8 mouse cellular contexts compared by ENCODE assay signal in the genomic region with DNA sequence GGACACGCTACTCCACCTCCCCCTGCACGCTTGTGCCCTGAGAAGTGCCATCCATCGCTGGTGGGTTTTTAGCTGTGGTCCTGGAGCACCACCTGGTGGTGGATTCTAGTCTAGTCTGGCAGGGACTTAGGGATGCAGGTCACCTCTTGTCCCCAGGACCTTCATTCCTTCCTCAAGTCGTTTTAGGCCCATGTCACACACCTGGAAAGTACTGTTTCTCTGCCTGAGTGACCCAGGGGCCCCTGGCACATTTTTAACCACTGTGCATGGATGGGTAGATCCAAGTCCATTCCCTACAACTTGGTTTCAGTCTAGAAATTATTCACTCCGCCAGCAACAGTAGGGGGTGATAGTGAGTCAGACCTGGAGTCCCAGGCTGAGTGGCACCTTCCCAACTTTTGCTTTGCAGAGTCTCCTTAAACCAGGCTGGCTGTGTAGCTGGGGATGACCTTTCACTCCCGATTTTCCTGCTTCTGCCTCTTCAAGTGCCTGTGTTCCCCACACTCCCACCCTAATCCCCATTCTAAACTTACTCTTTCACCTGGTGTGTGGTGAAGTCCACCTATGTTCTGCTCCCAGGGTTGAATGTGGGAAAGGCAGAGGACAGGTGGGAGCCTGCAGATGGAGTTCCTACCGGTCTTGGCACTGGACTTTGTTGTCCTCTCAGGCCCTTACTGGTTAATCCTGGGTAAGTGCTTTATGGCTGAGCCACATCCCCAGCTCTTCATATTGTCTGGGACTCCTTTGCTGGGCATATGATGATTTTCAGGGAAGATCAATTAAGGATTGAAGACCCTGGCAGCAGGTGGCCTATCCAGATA. TPM values are rescaled to one million over a fixed set of nuclear protein-coding genes. Genes with fewer than 3 reads are reported as not detected.
DNase-seq lines count a peak whose midpoint lies in the region; ATAC-seq lines count a peak whose summit lies in the region.

No protein-coding gene starts in this region.

- no peaks in the 10 kb centered on the region for H3K27me3 ChIP-seq in hindbrain, embryonic 16.5 days (replicated peaks; ENCODE audit: control insufficient read depth, insufficient read depth, low read length)

- DNase-seq in T-cell, adult 2 months (ENCODE audit: low spot score): peak; percentile 74
- peak; percentile 90 for DNase-seq in cerebellum, adult 8-10 months
- DNase-seq in frontal cortex, adult 2 months (ENCODE audit: extremely low spot score in 1 of 2, low spot score in 1 of 2): peak; percentile 64 to 91
- peak; percentile 74 for DNase-seq in left cerebral cortex, adult 11 months (ENCODE audit: low spot score)
- peak; percentile 90 for DNase-seq in lung, postnatal 36 days
- DNase-seq in right cerebral cortex, adult 18-20 months: peak; percentile 75
- peak; percentile 76 for DNase-seq in yolk sac, embryonic 10.5 days (ENCODE audit: low spot score)

- peaks cover 3% of the 10 kb centered on the region for H3K4me1 ChIP-seq in hindbrain, embryonic 16.5 days (ENCODE audit: control insufficient read depth, insufficient read depth, low read depth, low read length)

- no peak overlapping the region; the same call in 1 of the 2 replicates for H3K27ac ChIP-seq in hindbrain, embryonic 16.5 days (ENCODE audit: low read depth, low read length)

- peaks cover 26% of the 10 kb centered on the region for H3K36me3 ChIP-seq in hindbrain, embryonic 16.5 days (ENCODE audit: control insufficient read depth, insufficient read depth, low read length)

- H3K4me3 ChIP-seq in hindbrain, embryonic 16.5 days (ENCODE audit: low read length): no peak overlapping the region

- ATAC-seq in hindbrain, embryonic 16.5 days: peak; percentile 78

- H3K9ac ChIP-seq in hindbrain, embryonic 16.5 days (ENCODE audit: low read depth, low read length): peak overlapping the region; percentile 18; the same call in 1 of the 2 replicates

- no peak overlapping the region for H3K4me2 ChIP-seq in hindbrain, embryonic 16.5 days (ENCODE audit: low read length)

- WGBS in hindbrain, embryonic 16.5 days: 14% methylated on average over 7 of the region's 7 CpGs

- H3K9me3 ChIP-seq in hindbrain, embryonic 16.5 days (ENCODE audit: control insufficient read depth, low read length): no peaks in the 10 kb centered on the region

RNA-seq across cellular contexts. Expression of gene Ccdc8, which starts 10.1 kb away (rescaled TPM):
- polyA plus RNA-seq in frontal cortex, adult 2 months (2012; rRNA removed): 2.1 and 2.6 TPM in 2 replicates
- 7.9 and 9.9 TPM in 2 replicates for polyA plus RNA-seq in hindbrain, embryonic 16.5 days (2015; fragmentation: Nextera tagmentation; extraction: Ambion mirVana)

RNA-seq across cellular contexts. Expression of gene Gm42372, which starts 19.7 kb away (rescaled TPM):
- polyA plus RNA-seq in frontal cortex, adult 2 months (2012; rRNA removed): 58.7 and 72.7 TPM in 2 replicates
- 5.7 and 7.4 TPM in 2 replicates for polyA plus RNA-seq in hindbrain, embryonic 16.5 days (2015; fragmentation: Nextera tagmentation; extraction: Ambion mirVana)

RNA-seq across cellular contexts. Expression of gene Ppp5c, which starts 25.1 kb away (rescaled TPM):
- 236 and 239 TPM in 2 replicates for polyA plus RNA-seq in frontal cortex, adult 2 months (2012; rRNA removed)
- 132 and 138 TPM in 2 replicates for polyA plus RNA-seq in hindbrain, embryonic 16.5 days (2015; fragmentation: Nextera tagmentation; extraction: Ambion mirVana)

RNA-seq across cellular contexts. Expression of gene Pnmal1, which starts 43.1 kb away (rescaled TPM):
- 63.1 and 73.0 TPM in 2 replicates for polyA plus RNA-seq in frontal cortex, adult 2 months (2012; rRNA removed)
- polyA plus RNA-seq in hindbrain, embryonic 16.5 days (2015; fragmentation: Nextera tagmentation; extraction: Ambion mirVana): 57.4 and 58.3 TPM in 2 replicates

RNA-seq across cellular contexts. Expression of gene Pnmal2, which starts 58.1 kb away (rescaled TPM):
- polyA plus RNA-seq in frontal cortex, adult 2 months (2012; rRNA removed): 132 and 134 TPM in 2 replicates
- polyA plus RNA-seq in hindbrain, embryonic 16.5 days (2015; fragmentation: Nextera tagmentation; extraction: Ambion mirVana): 143 and 146 TPM in 2 replicates
